Comparison of ENCODE assay signal across 7 mouse cellular contexts in genomic region chr7:100554939-100555338, GRCm38 (mm10). TPM values are rescaled to one million over a fixed set of nuclear protein-coding genes. Genes with fewer than 3 reads are reported as not detected.
DNase-seq lines count a peak whose midpoint lies in the region; ATAC-seq lines count a peak whose summit lies in the region.

No protein-coding gene starts in this region.

- no peak overlapping the region for H3K4me2 ChIP-seq in embryonic facial prominence, embryonic 13.5 days
- H3K4me2 ChIP-seq in hindbrain, embryonic 16.5 days (ENCODE audit: low read length) = no peak overlapping the region
- no peak overlapping the region for H3K4me2 ChIP-seq in midbrain, embryonic 11.5 days

- DNase-seq in ZHBTc4 (ENCODE audit: low read depth, low spot score) = peak; percentile 56
- no peak for DNase-seq in midbrain, embryonic 11.5 days (ENCODE audit: low spot score, missing footprints)
- no peak for DNase-seq in cerebellum, adult 11 months
- no peak for DNase-seq in frontal cortex, adult 2 months (ENCODE audit: extremely low spot score in 1 of 2, low spot score in 1 of 2)
- no peak for DNase-seq in urinary bladder, postnatal 36 days (ENCODE audit: low spot score in 2 of 2)

- peaks cover 18% of the 10 kb centered on the region; the same call in 1 of the 2 replicates for H3K36me3 ChIP-seq in embryonic facial prominence, embryonic 13.5 days
- no peaks in the 10 kb centered on the region for H3K36me3 ChIP-seq in hindbrain, embryonic 16.5 days (ENCODE audit: control insufficient read depth, insufficient read depth, low read length)
- H3K36me3 ChIP-seq in midbrain, embryonic 11.5 days (ENCODE audit: control insufficient read depth, insufficient read depth, low read length) = no peaks in the 10 kb centered on the region

- no peaks in the 10 kb centered on the region for H3K9me3 ChIP-seq in embryonic facial prominence, embryonic 13.5 days
- H3K9me3 ChIP-seq in hindbrain, embryonic 16.5 days (ENCODE audit: control insufficient read depth, low read length) = no peaks in the 10 kb centered on the region
- H3K9me3 ChIP-seq in midbrain, embryonic 11.5 days (ENCODE audit: control insufficient read depth, low read length) = no peaks in the 10 kb centered on the region

- H3K4me1 ChIP-seq in embryonic facial prominence, embryonic 13.5 days = peaks cover 11% of the 10 kb centered on the region
- H3K4me1 ChIP-seq in hindbrain, embryonic 16.5 days (ENCODE audit: control insufficient read depth, insufficient read depth, low read depth, low read length) = peaks cover 13% of the 10 kb centered on the region
- H3K4me1 ChIP-seq in midbrain, embryonic 11.5 days (ENCODE audit: control insufficient read depth, insufficient read depth, low read length) = peaks cover 9% of the 10 kb centered on the region

- H3K9ac ChIP-seq in embryonic facial prominence, embryonic 13.5 days = no peak overlapping the region
- H3K9ac ChIP-seq in hindbrain, embryonic 16.5 days (ENCODE audit: low read depth, low read length) = no peak overlapping the region; the same call in 1 of the 2 replicates
- H3K9ac ChIP-seq in midbrain, embryonic 11.5 days (ENCODE audit: low read length) = no peak overlapping the region

- H3K27me3 ChIP-seq in embryonic facial prominence, embryonic 13.5 days = no peaks in the 10 kb centered on the region
- no peaks in the 10 kb centered on the region for H3K27me3 ChIP-seq in hindbrain, embryonic 16.5 days (replicated peaks; ENCODE audit: control insufficient read depth, insufficient read depth, low read length)
- H3K27me3 ChIP-seq in midbrain, embryonic 11.5 days (ENCODE audit: control insufficient read depth, insufficient read depth, low read length) = no peaks in the 10 kb centered on the region

- WGBS in embryonic facial prominence, embryonic 13.5 days = 64% methylated on average over 5 of the region's 5 CpGs
- 58% methylated on average over 5 of the region's 5 CpGs for WGBS in hindbrain, embryonic 16.5 days
- WGBS in midbrain, embryonic 11.5 days = 63% methylated on average over 5 of the region's 5 CpGs

- H3K4me3 ChIP-seq in embryonic facial prominence, embryonic 13.5 days = no peak overlapping the region
- H3K4me3 ChIP-seq in hindbrain, embryonic 16.5 days (ENCODE audit: low read length) = no peak overlapping the region
- no peak overlapping the region for H3K4me3 ChIP-seq in midbrain, embryonic 11.5 days (ENCODE audit: low read depth, low read length)

- no peak for ATAC-seq in embryonic facial prominence, embryonic 13.5 days (ENCODE audit: insufficient number of reproducible peaks, insufficient read depth, low FRiP score, low TSS enrichment, low read depth)
- ATAC-seq in hindbrain, embryonic 16.5 days = no peak; the same call in 1 of the 2 replicates
- no peak for ATAC-seq in midbrain, embryonic 11.5 days (ENCODE audit: low FRiP score)

- peak overlapping the region; percentile 89 for H3K27ac ChIP-seq in embryonic facial prominence, embryonic 13.5 days
- peak overlapping the region; percentile 89 for H3K27ac ChIP-seq in hindbrain, embryonic 16.5 days (ENCODE audit: low read depth, low read length)
- H3K27ac ChIP-seq in midbrain, embryonic 11.5 days (ENCODE audit: low read depth, low read length) = peak overlapping the region; percentile 80; the same call in 1 of the 2 replicates

RNA-seq across cellular contexts. Expression of gene Coa4, which starts 18.1 kb away (rescaled TPM):
- 17.6 and 18.8 TPM in 2 replicates for polyA plus RNA-seq in embryonic facial prominence, embryonic 13.5 days (2015; fragmentation: Nextera tagmentation; extraction: Ambion mirVana)
- 14.1 and 17.3 TPM in 2 replicates for polyA plus RNA-seq in hindbrain, embryonic 16.5 days (2015; fragmentation: Nextera tagmentation; extraction: Ambion mirVana)
- 15.7 and 22.8 TPM in 2 replicates for polyA plus RNA-seq in midbrain, embryonic 11.5 days (2014; fragmentation: Nextera tagmentation; extraction: Ambion mirVana)
- 8.8 and 9.3 TPM in 2 replicates for polyA plus RNA-seq in frontal cortex, adult 2 months (2012; rRNA removed)

RNA-seq across cellular contexts. Expression of gene Dnajb13, which starts 40.2 kb away (rescaled TPM):
- 0.18 and 0.26 TPM in 2 replicates for polyA plus RNA-seq in embryonic facial prominence, embryonic 13.5 days (2015; fragmentation: Nextera tagmentation; extraction: Ambion mirVana)
- polyA plus RNA-seq in hindbrain, embryonic 16.5 days (2015; fragmentation: Nextera tagmentation; extraction: Ambion mirVana) = 6.8 and 8.6 TPM in 2 replicates
- 0.33 and 0.52 TPM in 2 replicates for polyA plus RNA-seq in midbrain, embryonic 11.5 days (2014; fragmentation: Nextera tagmentation; extraction: Ambion mirVana)
- polyA plus RNA-seq in frontal cortex, adult 2 months (2012; rRNA removed) = 0.98 and 1.7 TPM in 2 replicates

RNA-seq across cellular contexts. Expression of gene Rab6a, which starts 52.3 kb away (rescaled TPM):
- polyA plus RNA-seq in embryonic facial prominence, embryonic 13.5 days (2015; fragmentation: Nextera tagmentation; extraction: Ambion mirVana) = 98.9 and 100 TPM in 2 replicates
- 276 and 294 TPM in 2 replicates for polyA plus RNA-seq in hindbrain, embryonic 16.5 days (2015; fragmentation: Nextera tagmentation; extraction: Ambion mirVana)
- polyA plus RNA-seq in midbrain, embryonic 11.5 days (2014; fragmentation: Nextera tagmentation; extraction: Ambion mirVana) = 180 and 198 TPM in 2 replicates
- 212 and 257 TPM in 2 replicates for polyA plus RNA-seq in frontal cortex, adult 2 months (2012; rRNA removed)

RNA-seq across cellular contexts. Expression of gene Mrpl48, which starts 53.2 kb away (rescaled TPM):
- polyA plus RNA-seq in embryonic facial prominence, embryonic 13.5 days (2015; fragmentation: Nextera tagmentation; extraction: Ambion mirVana) = 73.9 and 74.6 TPM in 2 replicates
- 85.2 and 90.5 TPM in 2 replicates for polyA plus RNA-seq in hindbrain, embryonic 16.5 days (2015; fragmentation: Nextera tagmentation; extraction: Ambion mirVana)
- polyA plus RNA-seq in midbrain, embryonic 11.5 days (2014; fragmentation: Nextera tagmentation; extraction: Ambion mirVana) = 62.9 and 70.2 TPM in 2 replicates
- polyA plus RNA-seq in frontal cortex, adult 2 months (2012; rRNA removed) = 63.8 and 76.5 TPM in 2 replicates
